In genomic region chr4:128373196-128373595, GRCm38 (mm10) we compare ENCODE assay signal across 18 mouse cellular contexts.
"Had no signal": no experiment of that assay in that cellular context is flagged by ENCODE, and none has a peak within 500 bp of the region (broad histone marks: within the 10 kb centered on the region; RNA-seq: fewer than 3 reads in every experiment).

No protein-coding gene starts in this region.

- H3K4me2 ChIP-seq: liver, embryonic 15.5 days; lung, embryonic 15.5 days; midbrain, embryonic 12.5 days; midbrain, embryonic 15.5 days; neural tube, embryonic 12.5 days; stomach, embryonic 15.5 days had no signal

- DNase-seq: liver, postnatal 0 days; lung, adult 2 months; lung, postnatal 14 days; lung, postnatal 36 days; right cerebral cortex, postnatal 14 days; thymus, adult 2 months; thymus, postnatal 25 days; thymus, postnatal 4 days had no signal

- H3K4me3 ChIP-seq: liver, embryonic 15.5 days; lung, embryonic 15.5 days; midbrain, embryonic 12.5 days; midbrain, embryonic 15.5 days; neural tube, embryonic 12.5 days; stomach, embryonic 15.5 days had no signal

- H3K9ac ChIP-seq: liver, embryonic 15.5 days; liver, postnatal 0 days; lung, embryonic 15.5 days; midbrain, embryonic 12.5 days; midbrain, embryonic 15.5 days; neural tube, embryonic 12.5 days; stomach, embryonic 15.5 days had no signal

- H3K27me3 ChIP-seq: liver, embryonic 15.5 days; lung, embryonic 15.5 days; megakaryocyte, embryonic 14.5 days; midbrain, embryonic 15.5 days; neural tube, embryonic 12.5 days; stomach, embryonic 15.5 days had no signal

- H3K4me1 ChIP-seq: liver, embryonic 15.5 days; lung, embryonic 15.5 days; megakaryocyte, embryonic 14.5 days; midbrain, embryonic 12.5 days; midbrain, embryonic 15.5 days; neural tube, embryonic 12.5 days; stomach, embryonic 15.5 days had no signal

- H3K36me3 ChIP-seq: liver, embryonic 15.5 days; lung, embryonic 15.5 days; stomach, embryonic 15.5 days had no signal

- H3K27ac ChIP-seq: liver, embryonic 15.5 days; lung, embryonic 15.5 days; macrophage; midbrain, embryonic 12.5 days; midbrain, embryonic 15.5 days; neural tube, embryonic 12.5 days; stomach, embryonic 15.5 days; stomach, postnatal 0 days had no signal

- ATAC-seq: liver, postnatal 0 days; lung, postnatal 0 days; midbrain, embryonic 15.5 days had no signal

- H3K9me3 ChIP-seq: liver, embryonic 15.5 days; lung, embryonic 15.5 days; midbrain, embryonic 12.5 days; midbrain, embryonic 15.5 days; neural tube, embryonic 12.5 days; stomach, embryonic 15.5 days had no signal
